Mouse (Mus musculus) cerebellum, adult 2 months (tissue): ENCODE measurements around the gene Nacad. TPM values are rescaled to one million over a fixed set of nuclear protein-coding genes. Genes with fewer than 3 reads are reported as not detected.

Experiments used
- DNase-seq, 2 experiments: peaks; one replicate each; pipeline ENCODE4 v3.0.0; 2021
- H3K27ac ChIP-seq: fragments of 200-500 bp; 2 replicates; pipeline ENCODE4 v1.5.1; 2012; ENCODE audit warnings: low read length, control low read depth, inconsistent platforms; ENCODE audit not compliant: insufficient read depth
- H3K27me3 ChIP-seq: fragments of 200-500 bp; 2 replicates; pipeline ENCODE4 v1.6.1; 2012; ENCODE audit warnings: inconsistent platforms, mild to moderate bottlenecking, low read length, moderate library complexity; ENCODE audit not compliant: control insufficient read depth, insufficient read depth
- H3K4me1 ChIP-seq: fragments of 200-500 bp; 2 replicates; pipeline ENCODE4 v1.6.1; 2011; ENCODE audit warnings: low read length; ENCODE audit not compliant: control insufficient read depth, insufficient read depth
- H3K4me3 ChIP-seq: fragments of 200-500 bp; replicated peaks from 2 replicates; pipeline ENCODE3; 2011; ENCODE audit warnings: mild to moderate bottlenecking, low read depth, low read length, control low read depth; ENCODE audit not compliant: insufficient read depth
- CTCF ChIP-seq: fragments of 200-500 bp; IDR thresholded peaks from 2 replicates; pipeline ENCODE4 v1.5.1; 2011; ENCODE audit warnings: low read depth, mild to moderate bottlenecking, control low read depth, low read length, moderate library complexity, borderline replicate concordance; ENCODE audit not compliant: insufficient read depth
- POLR2A ChIP-seq: fragments of 200-500 bp; IDR thresholded peaks from 2 replicates; pipeline ENCODE4 v1.6.1; 2011; ENCODE audit warnings: low read length, control low read depth, borderline replicate concordance; ENCODE audit not compliant: insufficient read depth
- WGBS: fragments of 180-500 bp; shearing (Covaris S2); methylation state at CpG from one replicate; pipeline ENCODE4 v1.1.7; 2018; 5-methylcytosine and 5-hydroxymethylcytosine counted together
- polyA plus RNA-seq: library from polyadenylated mRNA; depleted of rRNA; stranded (reverse); fragments of >200 nt; gene quantifications from 2 replicates; pipeline ENCODE4 v1.2.3, GENCODE M21; 2012

Nacad gene
- polyA plus RNA-seq, 1 experiment: 94.4 TPM

GRCm38 (mm10) chr11:6623704-6624103 is 17.9 kb upstream of the Nacad start:
- 82% methylated on average over 10 of the region's 10 CpGs for WGBS
- peak in 1 of 2 experiments; percentile 21 for DNase-seq
- Histone ChIP-seq H3K27me3 (no peaks in the 10 kb centered on the region), H3K4me3 (no peak overlapping the region), H3K27ac (no peak overlapping the region), H3K4me1 (peaks cover 13% of the 10 kb centered on the region)
- TF ChIP-seq POLR2A (no peak), CTCF (no peak)

GRCm38 (mm10) chr11:6615250-6616205 is 9.7 kb upstream of the Nacad start:
- TF ChIP-seq POLR2A: no peak
- TF ChIP-seq CTCF: no peak
- H3K4me3 ChIP-seq: no peak overlapping the region
- 83% methylated on average over 12 of the region's 12 CpGs for WGBS
- no peak overlapping the region for H3K27ac ChIP-seq
- no peaks in the 10 kb centered on the region for H3K4me1 ChIP-seq
- H3K27me3 ChIP-seq: no peaks in the 10 kb centered on the region
- DNase-seq: no peak

DNA sequence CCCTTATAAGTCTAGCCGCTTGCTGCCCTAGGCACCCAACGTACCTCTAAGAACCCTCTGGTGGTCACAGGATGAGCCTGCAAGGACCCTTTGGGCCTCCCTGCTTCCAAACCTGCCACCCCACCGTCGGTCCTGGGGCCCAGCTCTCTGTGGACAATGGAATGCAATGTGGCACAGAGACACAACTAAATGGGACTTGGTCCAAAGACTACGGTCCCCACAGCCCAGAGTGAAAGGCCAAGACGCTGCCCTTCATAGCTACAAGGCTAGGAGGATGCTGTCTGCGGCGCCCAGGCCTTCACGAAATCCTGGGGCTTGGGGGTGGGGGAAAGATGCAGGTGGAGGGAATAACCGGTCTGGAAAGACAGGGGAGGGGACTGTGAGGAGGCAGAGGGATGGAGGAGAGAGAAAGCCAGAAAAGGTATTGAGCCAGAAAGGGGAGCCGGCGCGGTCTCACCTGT is 802 bp downstream of the Nacad start:
- WGBS: 3% methylated on average over 13 of the region's 13 CpGs
- TF ChIP-seq POLR2A: no peak
- TF ChIP-seq CTCF: peak; percentile 23; the same call in 1 of the 2 replicates
- H3K4me3 ChIP-seq: peak overlapping the region; percentile 63
- peak in 1 of 2 experiments; percentile 63 for DNase-seq
- H3K27ac ChIP-seq: peak overlapping the region; percentile 88
- H3K4me1 ChIP-seq: peaks cover 9% of the 10 kb centered on the region
- H3K27me3 ChIP-seq: no peaks in the 10 kb centered on the region

DNA sequence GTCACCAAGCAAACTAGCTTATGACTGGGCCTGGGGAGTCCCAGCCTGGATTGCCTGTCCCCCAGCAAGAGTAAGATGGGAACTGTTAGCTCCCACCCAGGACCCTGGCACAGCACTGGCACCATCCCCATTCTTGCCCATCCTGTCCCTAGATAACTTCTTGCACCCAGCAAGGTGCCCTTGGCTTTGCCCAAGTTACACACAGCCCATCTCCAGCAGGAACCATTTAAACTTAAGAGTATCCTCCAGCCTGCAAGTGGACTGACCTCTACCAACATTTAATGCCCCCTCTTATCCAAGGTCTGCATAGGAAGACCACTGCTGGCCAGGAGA is 1.3 kb downstream of the Nacad start:
- peaks cover 13% of the 10 kb centered on the region for H3K4me1 ChIP-seq
- no peaks in the 10 kb centered on the region for H3K27me3 ChIP-seq
- no peak for TF ChIP-seq POLR2A
- TF ChIP-seq CTCF: no peak
- no peak for DNase-seq
- H3K27ac ChIP-seq: peak overlapping the region; percentile 88
- H3K4me3 ChIP-seq: peak overlapping the region; percentile 63

DNA sequence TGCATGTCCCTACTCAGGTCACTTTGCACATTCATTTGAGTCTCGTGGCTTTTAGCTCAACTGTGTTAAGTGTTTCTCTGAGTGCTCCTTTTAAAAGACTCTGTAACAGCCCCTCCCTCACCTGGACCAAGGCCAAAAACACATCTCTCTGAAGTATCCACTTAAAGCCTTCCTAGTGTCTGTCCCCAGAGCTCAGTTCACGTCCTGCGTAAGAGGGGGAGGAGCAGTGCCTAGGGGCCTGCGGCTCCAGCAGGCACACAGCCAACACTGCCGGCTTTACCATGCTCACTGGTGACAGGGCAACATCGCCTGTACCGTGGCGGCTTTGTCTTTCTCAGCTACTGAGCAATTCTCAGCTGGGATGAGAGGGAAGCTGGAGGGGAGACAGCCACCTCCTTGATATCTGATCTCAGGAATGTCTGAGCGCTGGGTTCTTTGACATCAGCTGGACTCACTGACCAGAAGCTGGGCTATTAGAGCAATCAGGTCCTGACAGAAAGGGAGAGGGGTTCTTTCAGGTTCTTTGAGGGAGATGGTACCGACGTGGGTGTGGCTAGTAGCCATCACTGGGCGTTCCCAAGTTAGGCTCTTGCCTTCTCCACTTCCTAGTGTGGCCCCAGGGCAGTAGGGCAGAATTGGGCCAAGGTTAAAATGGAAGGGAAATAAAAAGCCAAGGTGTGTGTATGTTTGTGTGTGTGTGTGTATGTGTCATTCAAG is 1.8 kb downstream of the Nacad start:
- Histone ChIP-seq H3K27ac (peak overlapping the region; percentile 88), H3K27me3 (no peaks in the 10 kb centered on the region), H3K4me1 (peaks cover 17% of the 10 kb centered on the region), H3K4me3 (peak overlapping the region; percentile 63)
- TF ChIP-seq CTCF: no peak
- TF ChIP-seq POLR2A: no peak
- 2% methylated on average over 12 of the region's 12 CpGs for WGBS
- DNase-seq: peak; percentile 71 to 76

DNA sequence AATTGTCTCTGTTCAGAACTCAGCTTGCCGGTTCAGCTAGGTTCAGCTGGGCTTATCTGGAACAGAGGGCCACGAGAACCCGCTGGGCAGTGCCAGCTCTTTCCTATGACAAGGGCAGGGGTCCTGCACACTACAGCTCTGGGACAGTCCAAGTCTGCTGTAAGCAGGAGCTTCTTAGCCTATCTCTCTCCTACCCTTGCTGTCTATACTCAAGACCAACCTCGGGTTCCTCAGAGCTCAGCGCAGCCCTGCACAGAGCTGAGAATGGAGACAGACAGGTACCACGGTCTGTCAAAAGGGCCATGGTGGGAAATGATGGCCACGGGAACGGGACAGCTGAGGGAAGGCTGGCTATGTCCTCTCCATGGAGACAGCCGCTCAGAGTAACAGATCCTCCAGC is 2.6 kb downstream of the Nacad start:
- H3K27ac ChIP-seq: no peak overlapping the region
- peaks cover 20% of the 10 kb centered on the region for H3K4me1 ChIP-seq
- 32% methylated on average over 9 of the region's 9 CpGs for WGBS
- no peaks in the 10 kb centered on the region for H3K27me3 ChIP-seq
- no peak overlapping the region for H3K4me3 ChIP-seq
- no peak for TF ChIP-seq POLR2A
- TF ChIP-seq CTCF: no peak
- no peak for DNase-seq

GRCm38 (mm10) chr11:6602662-6603061 is 3.2 kb downstream of the Nacad start:
- H3K4me3 ChIP-seq: no peak overlapping the region
- H3K27me3 ChIP-seq: no peaks in the 10 kb centered on the region
- WGBS: 73% methylated on average over 9 of the region's 9 CpGs
- TF ChIP-seq POLR2A (no peak), CTCF (no peak)
- H3K4me1 ChIP-seq: peaks cover 20% of the 10 kb centered on the region
- peak in 1 of 2 experiments; percentile 30 for DNase-seq
- H3K27ac ChIP-seq: no peak overlapping the region
